Mouse (Mus musculus) effector memory CD4-positive, alpha-beta T cell, adult 5 months (primary cell): ENCODE results near the gene Tpt1. TPM values are rescaled to one million over a fixed set of nuclear protein-coding genes. Genes with fewer than 3 reads are reported as not detected.

Experiments used
- polyA plus RNA-seq: library from polyadenylated mRNA; unstranded; fragments of 100-300 nt; shearing (Covaris generic); gene quantifications from one replicate; pipeline ENCODE4 v1.2.1, GENCODE M21; 2017

Tpt1 gene
- 1,926 TPM for polyA plus RNA-seq

GRCm38 (mm10) chr14:75844867-75845697 lies at the start of gene Tpt1:
Tpt1 (plus strand) TSS chr14:75845093.

Other genes with a start within 250 kb of the Tpt1 start
- not detected for gene Erich6b, start 202.8 kb upstream of the Tpt1 start, polyA plus RNA-seq
- gene Cog3, start 90.6 kb upstream of the Tpt1 start, polyA plus RNA-seq, result 34.6 TPM
- gene Slc25a30, start 58.1 kb upstream of the Tpt1 start, polyA plus RNA-seq, result 10.5 TPM
- 0.61 TPM for gene Kctd4, start 109.9 kb downstream of the Tpt1 start, polyA plus RNA-seq
- gene Gtf2f2, start 165.8 kb downstream of the Tpt1 start, polyA plus RNA-seq, result 38.6 TPM